Mouse (Mus musculus) forebrain, embryonic 11.5 days (tissue): ENCODE results near the gene Hist1h2ai. TPM values are rescaled to one million over a fixed set of nuclear protein-coding genes. Genes with fewer than 3 reads are reported as not detected.
A peak's percentile ranks its signal among the peaks of the same experiment; 100 is the strongest.
"Not testable (repeated sequence)": the region's sequence is repeated elsewhere in the genome, so short reads cannot be mapped to it uniquely, and the experiment has no call there.

Experiments
- ATAC-seq: fragments of 200-750 bp; cut with Nextera tagmentation; replicated peaks from 2 replicates; pipeline ENCODE4 v1.8.0; 2017; ENCODE audit warnings: moderate TSS enrichment; ENCODE audit not compliant: low FRiP score
- DNase-seq: peaks from one replicate; pipeline ENCODE4 v3.0.0-alpha.2; 2017; ENCODE audit warnings: low spot score
- H3K27ac ChIP-seq: fragments of 300-500 bp; sonication (generic); 2 replicates; pipeline ENCODE4 v1.5.1; 2014; ENCODE audit warnings: low read depth, low read length
- H3K27me3 ChIP-seq: fragments of 300-500 bp; sonication (generic); 2 replicates; pipeline ENCODE4 v1.6.1; 2014; ENCODE audit warnings: mild to moderate bottlenecking, low read length, mixed read lengths; ENCODE audit not compliant: control insufficient read depth, insufficient read depth
- H3K36me3 ChIP-seq: fragments of 300-500 bp; sonication (generic); 2 replicates; pipeline ENCODE4 v1.6.1; 2014; ENCODE audit warnings: mild to moderate bottlenecking, low read length, moderate library complexity, mixed read lengths; ENCODE audit not compliant: control insufficient read depth, insufficient read depth
- H3K4me1 ChIP-seq: fragments of 300-500 bp; sonication (generic); replicated peaks from 2 replicates; pipeline ENCODE4 v1.6.1; 2014; ENCODE audit warnings: low read length, mixed read lengths; ENCODE audit not compliant: control insufficient read depth, insufficient read depth
- H3K4me2 ChIP-seq: fragments of 300-500 bp; sonication (generic); 2 replicates; pipeline ENCODE4 v1.6.1; 2014; ENCODE audit warnings: low read depth, mild to moderate bottlenecking, low read length, moderate library complexity, mixed read lengths; ENCODE audit not compliant: severe bottlenecking
- H3K4me3 ChIP-seq: fragments of 300-500 bp; sonication (generic); 2 replicates; pipeline ENCODE4 v1.5.1; 2014; ENCODE audit warnings: low read depth, low read length
- H3K9ac ChIP-seq: fragments of 300-500 bp; sonication (generic); 2 replicates; pipeline ENCODE4 v1.6.1; 2014; ENCODE audit warnings: low read length
- H3K9me3 ChIP-seq: fragments of 300-500 bp; sonication (generic); 2 replicates; pipeline ENCODE4 v1.6.1; 2016; ENCODE audit warnings: low read length, mixed read lengths; ENCODE audit not compliant: control insufficient read depth
- WGBS: fragments of 180-500 bp; shearing (Covaris S2); extraction: QIAGEN DNeasy Blood & Tissue Kit; methylation state at CpG from one replicate; pipeline ENCODE4 v1.1.7; 2014; 5-methylcytosine and 5-hydroxymethylcytosine counted together
- polyA plus RNA-seq: library from polyadenylated mRNA; unstranded; fragments of >200 nt; fragmentation: Nextera tagmentation; extraction: Ambion mirVana; gene quantifications from 2 replicates; pipeline ENCODE4 v1.2.1, GENCODE M21; 2014

The Hist1h2ai gene
- 23.9 and 25.3 TPM in 2 replicates for polyA plus RNA-seq

- WGBS, result 0% methylated on average over 29 of the region's 50 CpGs
- not testable (repeated sequence) for H3K9me3 ChIP-seq, H3K36me3 ChIP-seq, H3K4me1 ChIP-seq, H3K27me3 ChIP-seq
- H3K27ac ChIP-seq, result peak within 1 kb of the TSS; percentile 98
- DNase-seq (peak; percentile 87), ATAC-seq (peak; percentile 94)
- H3K9ac ChIP-seq, result peak within 1 kb of the TSS; percentile 79
- H3K4me2 ChIP-seq, result peak within 1 kb of the TSS; percentile 84
- peak within 1 kb of the TSS; percentile 44 for H3K4me3 ChIP-seq
These were observed at the start of gene Hist1h2ai, which contains the start of gene Hist1h2bl for GRCm38 (mm10) chr13:21715864-21716539. TSS of gene Hist1h2ai (plus strand) at chr13:21716422. TSS of gene Hist1h2bl (minus strand) at chr13:21716143.

GRCm38 (mm10) chr13:21677305-21677704, 38.9 kb upstream of the Hist1h2ai start, which contains the start of gene Olfr1360:
TSS of gene Olfr1360 (minus strand) at chr13:21677405.
- no peaks in the 10 kb centered on the region for H3K36me3 ChIP-seq
- H3K27ac ChIP-seq, result no peak within 1 kb of the TSS
- no peaks in the 10 kb centered on the region for H3K27me3 ChIP-seq
- H3K4me1 ChIP-seq, result no peaks in the 10 kb centered on the region
- H3K4me3 ChIP-seq, result no peak within 1 kb of the TSS
- WGBS, result 80% methylated on average over 2 of the region's 2 CpGs
- H3K9ac ChIP-seq, result no peak within 1 kb of the TSS
- ATAC-seq, result no peak
- no peak within 1 kb of the TSS for H3K4me2 ChIP-seq
- no peaks in the 10 kb centered on the region for H3K9me3 ChIP-seq
- no peak for DNase-seq

- ATAC-seq (no peak), DNase-seq (no peak)
- Histone ChIP-seq H3K4me1 (no peaks in the 10 kb centered on the region), H3K27ac (no peak within 1 kb of the TSS), H3K4me2 (no peak within 1 kb of the TSS), H3K9ac (no peak within 1 kb of the TSS), H3K4me3 (no peak within 1 kb of the TSS), H3K9me3 (no peaks in the 10 kb centered on the region), H3K27me3 (no peaks in the 10 kb centered on the region), H3K36me3 (no peaks in the 10 kb centered on the region)
These were observed 18.4 kb upstream of the Hist1h2ai start, which contains the start of gene Olfr1359 for GRCm38 (mm10) chr13:21697811-21698210. TSS of gene Olfr1359 (plus strand) at chr13:21698111.

- Histone ChIP-seq H3K27me3 (no peaks in the 10 kb centered on the region), H3K4me3 (no peak overlapping the region), H3K9me3 (no peaks in the 10 kb centered on the region), H3K9ac (no peak overlapping the region), H3K36me3 (no peaks in the 10 kb centered on the region), H3K4me2 (no peak overlapping the region), H3K4me1 (no peaks in the 10 kb centered on the region; the same call in 1 of the 2 replicates), H3K27ac (no peak overlapping the region)
- DNase-seq, result no peak
- WGBS, result 77% methylated on average over 4 of the region's 4 CpGs
- ATAC-seq, result no peak
These were observed 9.6 kb upstream of the Hist1h2ai start for GRCm38 (mm10) chr13:21706669-21707068.

- peak overlapping the region; percentile 56 for H3K4me3 ChIP-seq
- H3K9me3 ChIP-seq, result no peaks in the 10 kb centered on the region
- peak overlapping the region; percentile 67 for H3K9ac ChIP-seq
- under 1% methylated on average over 32 of the region's 32 CpGs for WGBS
- peak overlapping the region; percentile 32; the same call in 1 of the 2 replicates for H3K4me2 ChIP-seq
- peak overlapping the region; percentile 72 for H3K27ac ChIP-seq
- peak; percentile 78 for ATAC-seq
- peak; percentile 91 for DNase-seq
- no peaks in the 10 kb centered on the region for H3K36me3 ChIP-seq
- H3K27me3 ChIP-seq, result no peaks in the 10 kb centered on the region
- no peaks in the 10 kb centered on the region; the same call in 1 of the 2 replicates for H3K4me1 ChIP-seq
These were observed 6.1 kb upstream of the Hist1h2ai start for GRCm38 (mm10) chr13:21710031-21710711.

- no peaks in the 10 kb centered on the region for H3K36me3 ChIP-seq
- WGBS, result 3% methylated on average over 22 of the region's 22 CpGs
- no peaks in the 10 kb centered on the region for H3K9me3 ChIP-seq
- DNase-seq (peak; percentile 85), ATAC-seq (peak; percentile 81)
- H3K9ac ChIP-seq, result peak overlapping the region; percentile 58
- peak overlapping the region; percentile 64 for H3K4me2 ChIP-seq
- H3K27ac ChIP-seq, result no peak overlapping the region
- no peaks in the 10 kb centered on the region for H3K27me3 ChIP-seq
- H3K4me3 ChIP-seq, result peak overlapping the region; percentile 44
- no peaks in the 10 kb centered on the region; the same call in 1 of the 2 replicates for H3K4me1 ChIP-seq
These were observed 5.2 kb upstream of the Hist1h2ai start for GRCm38 (mm10) chr13:21710821-21711525.

GRCm38 (mm10) chr13:21711698-21712097, 4.5 kb upstream of the Hist1h2ai start:
- Histone ChIP-seq H3K4me2 (peak overlapping the region; percentile 64; the same call in 1 of the 2 replicates), H3K27me3 (no peaks in the 10 kb centered on the region), H3K36me3 (no peaks in the 10 kb centered on the region), H3K9ac (peak overlapping the region; percentile 58), H3K4me1 (no peaks in the 10 kb centered on the region; the same call in 1 of the 2 replicates), H3K9me3 (no peaks in the 10 kb centered on the region), H3K27ac (no peak overlapping the region), H3K4me3 (peak overlapping the region; percentile 44; the same call in 1 of the 2 replicates)
- no peak for ATAC-seq
- 32% methylated on average over 4 of the region's 4 CpGs for WGBS
- DNase-seq, result no peak

- peak overlapping the region; percentile 98 for H3K27ac ChIP-seq
- H3K9me3 ChIP-seq, result no peaks in the 10 kb centered on the region
- peak overlapping the region; percentile 44 for H3K4me3 ChIP-seq
- H3K36me3 ChIP-seq, result no peaks in the 10 kb centered on the region
- H3K4me1 ChIP-seq, result no peaks in the 10 kb centered on the region; the same call in 1 of the 2 replicates
- ATAC-seq (no peak), DNase-seq (peak; percentile 63)
- H3K9ac ChIP-seq, result peak overlapping the region; percentile 78
- no peaks in the 10 kb centered on the region for H3K27me3 ChIP-seq
- 1% methylated on average over 7 of the region's 7 CpGs for whole genome bisulfite sequencing
- peak overlapping the region; percentile 63 for H3K4me2 ChIP-seq
These were observed 1.5 kb upstream of the Hist1h2ai start for GRCm38 (mm10) chr13:21714725-21715124.
